13 mouse cellular contexts compared by ENCODE assay signal in the genomic region with DNA sequence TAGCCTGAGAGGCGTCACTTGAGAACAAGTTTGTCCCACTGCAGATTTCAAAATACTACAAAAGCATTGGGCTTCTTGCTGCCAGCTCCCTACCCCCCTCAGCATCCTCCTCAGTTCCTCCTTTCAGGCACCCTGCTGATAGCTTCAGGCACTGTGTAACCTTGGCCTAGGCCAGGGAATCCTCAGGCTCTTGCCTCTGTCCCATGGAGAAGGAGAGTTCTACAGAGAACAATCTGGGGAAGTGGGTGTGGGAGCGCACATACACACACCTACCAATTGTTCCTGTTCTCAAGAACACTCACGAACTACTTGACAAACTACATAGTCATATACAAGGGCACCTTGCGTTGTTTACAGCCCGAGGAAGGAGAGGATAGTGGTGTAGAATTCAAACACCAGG.
"Had no signal": no experiment of that assay in that cellular context is flagged by ENCODE, and none has a peak within 500 bp of the region (broad histone marks: within the 10 kb centered on the region; RNA-seq: fewer than 3 reads in every experiment).

No protein-coding gene starts in this region.

- H3K9ac ChIP-seq: limb, embryonic 13.5 days; liver, embryonic 14.5 days; midbrain, embryonic 12.5 days; neural tube, embryonic 13.5 days; stomach, embryonic 15.5 days had no signal

- H3K36me3 ChIP-seq: limb, embryonic 13.5 days; midbrain, embryonic 12.5 days; neural tube, embryonic 13.5 days; stomach, embryonic 15.5 days had no signal

- DNase-seq: kidney, postnatal 10 days; layer of hippocampus, adult 9-11 months; layer of hippocampus, postnatal 36 days; left cerebral cortex, postnatal 4 days; lung, postnatal 14 days; right cerebral cortex, postnatal 14 days; thymus, adult 2 months; thymus, postnatal 25 days had no signal

- H3K27me3 ChIP-seq: limb, embryonic 13.5 days; midbrain, embryonic 12.5 days; neural tube, embryonic 13.5 days; stomach, embryonic 15.5 days had no signal

- H3K4me1 ChIP-seq: limb, embryonic 13.5 days; midbrain, embryonic 12.5 days; neural tube, embryonic 13.5 days; stomach, embryonic 15.5 days had no signal

- H3K27ac ChIP-seq: limb, embryonic 13.5 days; liver, embryonic 14.5 days; midbrain, embryonic 12.5 days; neural tube, embryonic 13.5 days; stomach, embryonic 15.5 days had no signal

- H3K4me3 ChIP-seq: limb, embryonic 13.5 days; midbrain, embryonic 12.5 days; neural tube, embryonic 13.5 days; stomach, embryonic 15.5 days had no signal
